Mouse (Mus musculus): ENCODE measurements around the gene Sms.

Sms gene

GRCm38 (mm10) chrX:157447431-157447830, 44.7 kb downstream of the Sms start:
- DNase-seq, result no peak

- no peak for DNase-seq
These were observed 57.3 kb downstream of the Sms start for GRCm38 (mm10) chrX:157434768-157435167.

- no peak for DNase-seq
These were observed 72.6 kb downstream of the Sms start for GRCm38 (mm10) chrX:157419451-157419850.

- no peak for DNase-seq
These were observed 76.9 kb downstream of the Sms start, which contains the start of gene Phex for GRCm38 (mm10) chrX:157415212-157415611. Gene Phex, minus strand, starts transcription at chrX:157415312.

- DNase-seq, result no peak
These were observed 87.2 kb downstream of the Sms start for GRCm38 (mm10) chrX:157404919-157405318.
